Mouse (Mus musculus) cortical plate, adult 2 months (tissue): Measurements from ENCODE around the gene Asic2. TPM values are rescaled to one million over a fixed set of nuclear protein-coding genes. Genes with fewer than 3 reads are reported as not detected.

Experiments used
- H3K27ac ChIP-seq: fragments of 200-500 bp; 2 replicates; pipeline ENCODE4 v1.5.1; 2012; ENCODE audit warnings: low read length, control low read depth, inconsistent platforms; ENCODE audit not compliant: insufficient read depth
- H3K4me1 ChIP-seq: fragments of 200-500 bp; 2 replicates; pipeline ENCODE4 v1.6.1; 2011; ENCODE audit warnings: low read length; ENCODE audit not compliant: control insufficient read depth, insufficient read depth
- H3K4me3 ChIP-seq: fragments of 200-500 bp; 2 replicates; pipeline ENCODE4 v1.5.1; 2011; ENCODE audit warnings: mild to moderate bottlenecking, low read length, control low read depth; ENCODE audit not compliant: insufficient read depth
- CTCF ChIP-seq: fragments of 200-500 bp; IDR thresholded peaks from 2 replicates; pipeline ENCODE4 v1.5.1; 2011; ENCODE audit warnings: mild to moderate bottlenecking, control low read depth, low read length; ENCODE audit not compliant: insufficient read depth; ENCODE audit errors: extremely low read depth
- POLR2A ChIP-seq: fragments of 200-500 bp; IDR thresholded peaks from 2 replicates; pipeline ENCODE4 v1.6.1; 2011; ENCODE audit warnings: mild to moderate bottlenecking, low read length, control low read depth; ENCODE audit not compliant: insufficient read depth; ENCODE audit errors: extremely low read depth
- polyA plus RNA-seq: library from polyadenylated mRNA; depleted of rRNA; stranded (reverse); fragments of >200 nt; gene quantifications from 2 replicates; pipeline ENCODE4 v1.2.3, GENCODE M21; 2012; rRNA removed

The Asic2 gene
- polyA plus RNA-seq = 51.8 and 53.6 TPM in 2 replicates

DNA sequence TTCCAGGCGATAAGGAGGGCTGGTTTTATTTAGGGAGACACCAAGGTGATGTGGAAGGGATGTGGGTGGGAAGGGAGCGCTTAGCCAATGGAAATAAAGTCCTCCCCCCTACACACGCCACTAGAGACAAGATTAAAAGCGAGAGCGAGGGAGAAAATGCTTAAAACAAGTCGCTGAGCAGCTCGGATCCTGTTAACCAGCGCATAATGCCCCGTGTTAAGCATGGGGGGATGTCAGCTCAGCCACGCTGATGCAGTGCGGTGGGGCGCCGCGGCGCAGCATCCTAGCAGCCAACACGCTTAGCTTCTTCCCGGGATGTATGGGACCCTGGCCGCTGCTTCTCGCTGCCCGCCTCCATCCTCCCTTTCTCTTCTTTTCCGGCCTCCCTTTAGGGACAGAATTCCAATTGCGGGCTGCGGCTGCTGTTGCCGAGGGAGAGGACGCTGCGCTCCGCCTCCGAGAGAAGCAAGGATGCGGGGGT, at the start of gene Asic2:
Gene Asic2 (minus strand): TSS at position 57 of the 481 bp plus-strand sequence.
- TF ChIP-seq CTCF (no peak), POLR2A (peak; percentile 94)
- no peaks in the 10 kb centered on the region; the same call in 1 of the 2 replicates for H3K4me1 ChIP-seq
- H3K27ac ChIP-seq = peak within 1 kb of the TSS; percentile 75
- H3K4me3 ChIP-seq = peak within 1 kb of the TSS; percentile 90

DNA sequence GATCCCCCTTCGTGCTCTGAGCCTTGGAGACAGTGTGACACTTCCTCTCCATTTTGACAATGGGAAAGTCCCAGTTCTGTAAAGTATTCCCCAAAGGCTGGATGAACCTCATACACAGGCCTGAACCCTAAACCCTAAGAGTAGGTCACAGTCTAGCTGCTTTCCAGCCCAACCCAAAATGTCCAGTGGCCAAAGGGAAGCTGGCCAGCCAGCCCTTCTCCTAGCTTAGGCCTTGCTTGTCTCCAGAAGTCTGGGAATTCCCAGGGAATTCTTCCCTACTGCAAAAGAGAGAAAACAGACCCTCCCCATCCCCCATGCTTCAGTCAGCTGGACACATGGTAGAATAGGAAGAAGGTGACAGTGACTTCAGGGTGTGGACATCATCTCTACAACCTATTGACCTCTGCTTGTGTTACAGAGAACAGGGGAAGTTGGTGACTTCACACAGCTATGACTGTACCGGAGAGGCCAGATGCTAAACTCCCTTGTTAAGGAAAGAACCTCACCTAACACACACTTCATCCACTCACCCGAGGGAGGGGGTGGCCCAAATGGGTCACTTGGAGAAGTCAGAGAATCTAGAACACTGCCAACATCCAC, 48.0 kb upstream of the Asic2 start:
- Histone ChIP-seq H3K4me1 (no peaks in the 10 kb centered on the region), H3K27ac (no peak overlapping the region), H3K4me3 (no peak overlapping the region)
- TF ChIP-seq CTCF (no peak), POLR2A (no peak)

GRCm38 (mm10) chr11:82015066-82015465, 46.8 kb upstream of the Asic2 start:
- no peak for TF ChIP-seq CTCF
- TF ChIP-seq POLR2A = no peak

GRCm38 (mm10) chr11:82013756-82014155, 45.5 kb upstream of the Asic2 start:
- Histone ChIP-seq H3K4me1 (no peaks in the 10 kb centered on the region), H3K4me3 (no peak overlapping the region), H3K27ac (no peak overlapping the region)
- TF ChIP-seq POLR2A (no peak), CTCF (no peak)

More at GRCm38 (mm10) chr11:82015066-82015465, 46.8 kb upstream of the Asic2 start:
- no peak overlapping the region for H3K27ac ChIP-seq
- H3K4me1 ChIP-seq = no peaks in the 10 kb centered on the region
- no peak overlapping the region for H3K4me3 ChIP-seq

- no peak for TF ChIP-seq CTCF
- no peak overlapping the region for H3K27ac ChIP-seq
- H3K4me3 ChIP-seq = no peak overlapping the region
- H3K4me1 ChIP-seq = no peaks in the 10 kb centered on the region
These were observed 43.3 kb upstream of the Asic2 start for GRCm38 (mm10) chr11:82011411-82012193.

DNA sequence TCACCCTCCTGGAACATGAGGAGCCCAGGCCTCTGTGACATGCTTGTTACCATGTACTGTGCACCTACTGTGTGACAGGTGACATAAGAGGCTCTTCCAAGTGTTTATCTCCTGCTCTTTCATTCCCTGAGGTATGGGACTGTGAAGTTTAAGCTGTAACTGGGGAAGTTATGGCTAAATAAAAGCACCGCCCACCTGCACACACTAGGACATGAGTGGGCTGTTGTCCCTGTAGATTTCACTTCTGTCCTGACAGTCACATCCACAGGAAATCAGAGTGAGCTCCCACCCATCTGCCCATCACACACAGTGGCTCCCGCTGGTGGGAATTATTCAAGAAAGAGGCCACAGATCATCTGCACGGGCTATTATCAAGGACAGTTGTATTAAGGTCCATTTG, 41.9 kb upstream of the Asic2 start:
- H3K27ac ChIP-seq = no peak overlapping the region

GRCm38 (mm10) chr11:82006796-82007423, 38.7 kb upstream of the Asic2 start:
- H3K27ac ChIP-seq = no peak overlapping the region
- TF ChIP-seq POLR2A (no peak), CTCF (no peak)
- H3K4me3 ChIP-seq = no peak overlapping the region
- no peaks in the 10 kb centered on the region for H3K4me1 ChIP-seq

More for the DNA sequence above, 41.9 kb upstream of the Asic2 start:
- Histone ChIP-seq H3K4me3 (no peak overlapping the region), H3K4me1 (no peaks in the 10 kb centered on the region)
- TF ChIP-seq CTCF (no peak), POLR2A (no peak)

- TF ChIP-seq CTCF = no peak
- no peak for TF ChIP-seq POLR2A
- H3K27ac ChIP-seq = no peak overlapping the region
- no peak overlapping the region for H3K4me3 ChIP-seq
These were observed 36.6 kb upstream of the Asic2 start for GRCm38 (mm10) chr11:82004810-82005209.

DNA sequence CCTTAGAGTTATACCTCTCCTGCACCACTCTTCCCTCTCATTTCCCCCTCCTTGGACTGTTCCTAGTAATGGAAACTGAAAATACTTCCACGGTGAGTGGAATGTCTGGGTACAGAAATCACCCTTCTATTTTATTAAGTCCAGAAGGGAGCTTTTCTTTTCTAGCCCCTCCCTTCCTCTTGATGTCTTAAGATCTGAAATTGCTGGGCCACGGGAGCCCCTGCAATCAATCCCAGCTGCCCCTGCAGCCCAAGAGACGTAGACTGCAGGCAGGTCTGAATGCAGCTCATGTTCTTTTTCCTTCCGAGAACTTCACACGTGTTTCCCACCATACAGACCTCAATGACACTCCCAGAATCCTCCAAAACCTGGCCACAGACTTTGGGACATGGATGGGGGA, 32.3 kb upstream of the Asic2 start:
- TF ChIP-seq POLR2A = no peak
- TF ChIP-seq CTCF = no peak
- Histone ChIP-seq H3K27ac (no peak overlapping the region), H3K4me3 (no peak overlapping the region), H3K4me1 (no peaks in the 10 kb centered on the region)

More at GRCm38 (mm10) chr11:82004810-82005209, 36.6 kb upstream of the Asic2 start:
- H3K4me1 ChIP-seq = no peaks in the 10 kb centered on the region
